Mouse (Mus musculus): Measurements from ENCODE around the gene Trim52. TPM values are rescaled to one million over a fixed set of nuclear protein-coding genes. Genes with fewer than 3 reads are reported as not detected.
A peak's percentile ranks its signal among the peaks of the same experiment; 100 is the strongest.

The Trim52 gene
- polyA plus RNA-seq, 2 experiments = not detected

DNA sequence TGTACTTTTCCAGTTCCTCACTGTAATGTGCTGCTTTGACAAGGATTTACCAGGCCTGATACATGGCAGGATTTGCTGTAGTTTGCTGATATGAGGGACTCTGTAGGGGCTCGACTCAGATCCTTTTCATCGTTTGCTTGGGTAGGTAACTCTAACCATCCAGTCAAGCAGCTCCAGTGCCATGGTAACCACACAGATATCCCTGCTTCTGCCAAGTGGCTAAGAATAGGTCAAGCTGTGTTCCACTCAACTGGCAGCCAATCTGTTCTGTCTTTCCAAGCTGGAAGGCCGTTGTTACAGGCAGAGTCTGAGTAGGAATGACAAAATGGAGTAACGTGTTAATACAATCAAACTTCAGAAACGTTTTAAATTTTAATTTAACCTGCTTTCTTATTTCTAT is 70.9 kb downstream of the Trim52 start:
- Histone ChIP-seq H3K27ac (no peak overlapping the region), H3K36me3 (replicated peaks; ENCODE audit: control insufficient read depth, insufficient read depth, low read depth) (no peaks in the 10 kb centered on the region), H3K4me2 (ENCODE audit: low read depth) (no peak overlapping the region), H3K9me3 (ENCODE audit: control insufficient read depth, low read length) (no peaks in the 10 kb centered on the region), H3K4me1 (replicated peaks; ENCODE audit: control insufficient read depth in 2 of 2, insufficient read depth in 2 of 2, low read length in 1 of 2) (no peaks in the 10 kb centered on the region), H3K4me3 (ENCODE audit: insufficient read depth in 1 of 2, low read depth in 2 of 2, low read length in 2 of 2) (no peak overlapping the region), H3K9ac (replicated peaks) (no peak overlapping the region), H3K27me3 (ENCODE audit: control insufficient read depth, insufficient read depth, low read length) (no peaks in the 10 kb centered on the region)
- WGBS (ENCODE audit: insufficient replicate concordance) = 68% methylated on average over 5 of the region's 5 CpGs
- ATAC-seq (ENCODE audit: insufficient read depth) (no peak), DNase-seq (ENCODE audit: low read depth in 3 of 3, low spot score in 3 of 3) (no peak)
- TF ChIP-seq EP300 (IDR thresholded peaks at IDR 0.05; ENCODE audit: low read depth) = no peak
- no peak for TF ChIP-seq CTCF (IDR thresholded peaks at IDR 0.05; ENCODE audit: low read depth)

DNA sequence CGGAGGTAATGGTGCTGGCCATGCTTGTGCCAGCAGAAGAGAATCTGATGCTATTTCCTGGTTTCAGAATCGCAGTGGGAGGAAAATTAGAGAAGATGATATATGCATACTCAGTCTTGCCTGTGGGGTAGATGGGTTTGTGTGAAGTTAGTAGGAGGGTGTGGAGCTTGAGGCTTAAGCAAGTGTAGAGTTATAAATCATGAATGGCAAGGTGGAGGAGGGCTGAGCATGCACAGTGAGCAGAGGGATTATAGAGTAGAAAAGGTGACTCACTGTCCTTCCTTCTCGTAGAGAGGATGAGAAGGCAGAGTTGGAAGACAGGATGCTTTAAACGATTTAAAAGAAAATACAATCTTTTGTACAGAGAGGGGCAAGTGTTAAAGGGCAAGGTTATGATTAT is 72.2 kb downstream of the Trim52 start:
- 61% methylated on average over 4 of the region's 4 CpGs for WGBS (ENCODE audit: insufficient replicate concordance)
- no peak for ATAC-seq (ENCODE audit: insufficient read depth)
- Histone ChIP-seq H3K9me3 (ENCODE audit: control insufficient read depth, low read length) (no peaks in the 10 kb centered on the region), H3K4me2 (ENCODE audit: low read depth) (no peak overlapping the region), H3K27ac (no peak overlapping the region), H3K36me3 (replicated peaks; ENCODE audit: control insufficient read depth, insufficient read depth, low read depth) (no peaks in the 10 kb centered on the region), H3K27me3 (ENCODE audit: control insufficient read depth, insufficient read depth, low read length) (no peaks in the 10 kb centered on the region), H3K9ac (replicated peaks) (no peak overlapping the region), H3K4me1 (replicated peaks; ENCODE audit: control insufficient read depth in 2 of 2, insufficient read depth in 2 of 2, low read length in 1 of 2) (no peaks in the 10 kb centered on the region), H3K4me3 (ENCODE audit: insufficient read depth in 1 of 2, low read depth in 2 of 2, low read length in 2 of 2) (no peak overlapping the region)
- TF ChIP-seq EP300 (IDR thresholded peaks at IDR 0.05; ENCODE audit: low read depth) = no peak
- no peak for TF ChIP-seq CTCF (IDR thresholded peaks at IDR 0.05; ENCODE audit: low read depth)
- no peak for DNase-seq (ENCODE audit: low read depth in 3 of 3, low spot score in 3 of 3)

DNA sequence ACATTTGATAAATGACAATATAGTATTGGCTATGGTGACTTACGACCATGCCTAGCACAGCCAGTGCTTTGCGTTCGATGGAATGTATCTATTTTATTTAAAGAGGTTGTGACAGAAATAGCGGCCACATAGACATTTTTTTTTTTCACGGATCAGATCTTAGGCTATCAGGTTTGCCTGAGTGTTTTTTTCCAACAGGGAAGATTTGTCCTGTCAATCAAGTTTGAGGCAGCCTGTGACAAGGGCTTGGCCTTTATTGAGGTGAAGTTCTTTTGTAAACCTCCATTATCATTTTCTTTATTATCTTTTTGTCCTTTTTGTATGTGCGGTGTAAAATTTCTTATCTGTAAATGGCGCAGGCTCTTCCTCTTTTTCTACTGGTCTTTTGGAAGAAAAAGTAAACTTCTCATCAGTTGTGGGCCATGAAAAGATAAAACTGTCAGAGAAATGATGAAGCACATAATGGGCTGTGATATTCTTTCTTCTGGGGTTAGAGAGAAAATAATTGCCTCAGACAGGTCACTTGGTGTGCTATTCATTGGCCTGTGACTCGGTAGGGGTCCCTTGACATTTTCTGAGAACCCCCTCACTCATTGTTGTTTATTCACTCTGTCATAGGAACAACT is 73.2 kb downstream of the Trim52 start:
- DNase-seq (ENCODE audit: low read depth in 3 of 3, low spot score in 3 of 3) = no peak
- Histone ChIP-seq H3K36me3 (replicated peaks; ENCODE audit: control insufficient read depth, insufficient read depth, low read depth) (no peaks in the 10 kb centered on the region), H3K27me3 (ENCODE audit: control insufficient read depth, insufficient read depth, low read length) (no peaks in the 10 kb centered on the region), H3K4me1 (replicated peaks; ENCODE audit: control insufficient read depth in 2 of 2, insufficient read depth in 2 of 2, low read length in 1 of 2) (no peaks in the 10 kb centered on the region), H3K9me3 (ENCODE audit: control insufficient read depth, low read length) (no peaks in the 10 kb centered on the region), H3K9ac (replicated peaks) (no peak overlapping the region), H3K4me3 (ENCODE audit: insufficient read depth in 1 of 2, low read depth in 2 of 2, low read length in 2 of 2) (no peak overlapping the region), H3K27ac (no peak overlapping the region), H3K4me2 (ENCODE audit: low read depth) (no peak overlapping the region)
- ATAC-seq (ENCODE audit: insufficient read depth) = no peak
- WGBS (ENCODE audit: insufficient replicate concordance) = 19% methylated on average over 8 of the region's 8 CpGs
- TF ChIP-seq EP300 (IDR thresholded peaks at IDR 0.05; ENCODE audit: low read depth) = 0 out of 2 replicates have a peak, but pooled peaks have one; percentile 10
- no peak for TF ChIP-seq CTCF (IDR thresholded peaks at IDR 0.05; ENCODE audit: low read depth)

DNA sequence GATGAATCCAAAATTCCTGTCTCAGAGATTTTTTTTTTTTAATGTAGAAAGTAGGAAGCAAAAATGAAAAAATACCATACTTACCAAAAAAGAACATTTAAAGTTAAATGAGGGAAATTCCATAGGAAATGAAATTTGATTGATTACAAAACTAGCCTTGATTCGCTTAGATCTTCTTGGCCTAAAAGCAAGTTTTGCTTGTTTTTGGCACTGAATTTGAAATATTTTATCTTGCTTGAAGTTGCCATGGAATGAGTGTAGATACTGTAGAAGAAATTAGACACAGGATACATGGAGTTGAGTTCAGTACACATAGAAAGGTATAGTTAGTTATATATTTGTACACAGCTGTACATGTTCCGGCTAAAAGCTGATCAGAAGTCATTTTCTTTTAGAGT is 73.7 kb downstream of the Trim52 start:
- no peak for DNase-seq (ENCODE audit: low read depth in 3 of 3, low spot score in 3 of 3)
- TF ChIP-seq EP300 (IDR thresholded peaks at IDR 0.05; ENCODE audit: low read depth) = no peak
- TF ChIP-seq CTCF (IDR thresholded peaks at IDR 0.05; ENCODE audit: low read depth) = no peak
- ATAC-seq (ENCODE audit: insufficient read depth) = no peak

DNA sequence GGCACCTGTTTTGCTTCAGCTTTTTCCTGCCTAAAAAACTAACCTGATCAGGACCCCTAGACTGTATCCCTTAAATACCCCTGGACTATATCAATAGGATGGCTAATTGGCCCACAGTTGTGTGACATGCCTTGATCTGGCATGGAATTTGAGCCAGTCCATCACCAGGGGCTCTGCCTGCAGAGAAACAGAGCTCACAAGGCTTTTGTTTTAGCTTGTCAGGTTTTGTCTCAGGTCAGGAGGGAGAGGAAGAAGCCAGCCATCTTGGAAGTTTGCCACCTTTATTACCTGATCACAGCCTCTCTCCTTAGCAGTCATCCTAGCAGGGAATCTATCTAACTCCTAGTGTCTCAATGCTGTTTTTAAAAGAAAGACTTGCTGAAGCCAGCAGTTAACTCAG is 74.6 kb downstream of the Trim52 start:
- Histone ChIP-seq H3K4me1 (replicated peaks; ENCODE audit: control insufficient read depth in 2 of 2, insufficient read depth in 2 of 2, low read length in 1 of 2) (no peaks in the 10 kb centered on the region), H3K27ac (no peak overlapping the region), H3K36me3 (replicated peaks; ENCODE audit: control insufficient read depth, insufficient read depth, low read depth) (no peaks in the 10 kb centered on the region), H3K9ac (replicated peaks) (no peak overlapping the region), H3K4me3 (ENCODE audit: insufficient read depth in 1 of 2, low read depth in 2 of 2, low read length in 2 of 2) (no peak overlapping the region), H3K4me2 (ENCODE audit: low read depth) (no peak overlapping the region), H3K9me3 (ENCODE audit: control insufficient read depth, low read length) (no peaks in the 10 kb centered on the region), H3K27me3 (ENCODE audit: control insufficient read depth, insufficient read depth, low read length) (no peaks in the 10 kb centered on the region)
- no peak for TF ChIP-seq EP300 (IDR thresholded peaks at IDR 0.05; ENCODE audit: low read depth)
- no peak for TF ChIP-seq CTCF (IDR thresholded peaks at IDR 0.05; ENCODE audit: low read depth)
- DNase-seq (ENCODE audit: low read depth in 3 of 3, low spot score in 3 of 3) = no peak
- ATAC-seq (ENCODE audit: insufficient read depth) = no peak

More for the DNA sequence above, 73.7 kb downstream of the Trim52 start:
- Histone ChIP-seq H3K27me3 (ENCODE audit: control insufficient read depth, insufficient read depth, low read length) (no peaks in the 10 kb centered on the region), H3K36me3 (replicated peaks; ENCODE audit: control insufficient read depth, insufficient read depth, low read depth) (no peaks in the 10 kb centered on the region), H3K9ac (replicated peaks) (no peak overlapping the region), H3K9me3 (ENCODE audit: control insufficient read depth, low read length) (no peaks in the 10 kb centered on the region), H3K27ac (no peak overlapping the region), H3K4me2 (ENCODE audit: low read depth) (no peak overlapping the region), H3K4me3 (ENCODE audit: insufficient read depth in 1 of 2, low read depth in 2 of 2, low read length in 2 of 2) (no peak overlapping the region), H3K4me1 (replicated peaks; ENCODE audit: control insufficient read depth in 2 of 2, insufficient read depth in 2 of 2, low read length in 1 of 2) (no peaks in the 10 kb centered on the region)
- WGBS (ENCODE audit: insufficient replicate concordance) = 63% methylated on average over 2 of the region's 2 CpGs
